In genomic region chr17:71671840-71672546, GRCm38 (mm10) we compare ENCODE assay signal across 10 mouse cellular contexts. TPM values are rescaled to one million over a fixed set of nuclear protein-coding genes. Genes with fewer than 3 reads are reported as not detected.
DNase-seq lines count a peak whose midpoint lies in the region; ATAC-seq and TF ChIP-seq lines count a peak whose summit lies in the region.
"Had no signal": no experiment of that assay in that cellular context is flagged by ENCODE, and none has a peak within 500 bp of the region (broad histone marks: within the 10 kb centered on the region; RNA-seq: fewer than 3 reads in every experiment).

No protein-coding gene starts in this region.

- no peaks in the 10 kb centered on the region for H3K9me3 ChIP-seq in liver, embryonic 14.5 days (ENCODE audit: control insufficient read depth, low read length)

- 47% methylated on average over 17 of the region's 17 CpGs for WGBS in liver, embryonic 14.5 days (ENCODE audit: insufficient replicate concordance)

- peak; percentile 54 for TF ChIP-seq CTCF in liver, embryonic 14.5 days (IDR thresholded peaks at IDR 0.05; ENCODE audit: low read depth)

- no peaks in the 10 kb centered on the region for H3K36me3 ChIP-seq in liver, embryonic 14.5 days (replicated peaks; ENCODE audit: control insufficient read depth, insufficient read depth, low read depth)

- H3K27me3 ChIP-seq in liver, embryonic 14.5 days (ENCODE audit: control insufficient read depth, insufficient read depth, low read length) = no peaks in the 10 kb centered on the region
- H3K27me3 ChIP-seq: Patski had no signal

- peak; percentile 46 for DNase-seq in adrenal gland, postnatal 25 days
- no peak for DNase-seq in adrenal gland, adult 2 months
- peak; percentile 69 for DNase-seq in left cerebral cortex, postnatal 4 days
- no peak for DNase-seq in left cerebral cortex, adult 8-10 months (ENCODE audit: low spot score in 2 of 2)
- DNase-seq in liver, embryonic 14.5 days (ENCODE audit: low read depth in 3 of 3, low spot score in 3 of 3) = peak in 1 of 3 experiments; percentile 9
- peak; percentile 87 for DNase-seq in testis, postnatal 10 days (ENCODE audit: low spot score)
- no peak for DNase-seq in ovary, postnatal 14 days (ENCODE audit: low spot score)

- no peak overlapping the region for H3K4me3 ChIP-seq in liver, embryonic 14.5 days (ENCODE audit: insufficient read depth in 1 of 2, low read depth in 2 of 2, low read length in 2 of 2)
- H3K4me3 ChIP-seq: myocyte had no signal

- intact Hi-C loops in left cerebral cortex, postnatal 4 days (cut with DNase I) = no loop called here

- no peak overlapping the region for H3K4me2 ChIP-seq in liver, embryonic 14.5 days (ENCODE audit: low read depth)

- no peak for TF ChIP-seq EP300 in liver, embryonic 14.5 days (IDR thresholded peaks at IDR 0.05; ENCODE audit: low read depth)

- no peak overlapping the region for H3K9ac ChIP-seq in liver, embryonic 14.5 days (replicated peaks)

- H3K4me1 ChIP-seq in liver, embryonic 14.5 days (replicated peaks; ENCODE audit: control insufficient read depth in 2 of 2, insufficient read depth in 2 of 2, low read length in 1 of 2) = no peaks in the 10 kb centered on the region

- H3K27ac ChIP-seq in liver, embryonic 14.5 days = no peak overlapping the region

- peak; percentile 57 for ATAC-seq in common myeloid progenitor, adult 5-6 weeks (replicated peaks; ENCODE audit: low read depth, poor library complexity, severe bottlenecking)
- no peak for ATAC-seq in liver, embryonic 14.5 days (ENCODE audit: insufficient read depth)
- ATAC-seq: Patski had no signal

RNA-seq across cellular contexts. Expression of gene Togaram2, which starts 1.1 kb away (rescaled TPM):
- 0.09 TPM in 1 of 2 replicates, not detected in the other for total RNA-seq in adrenal gland, postnatal 25 days (2021)
- total RNA-seq in adrenal gland, adult 2 months (2021) = under 1 TPM in 1 of 2 experiments, not detected in 1; 0.07 TPM
- 0.08 TPM in 1 of 2 replicates, not detected in the other for polyA plus RNA-seq in adrenal gland, adult 2 months (2012; rRNA removed)
- 1 to 10 TPM in 1 of 2 experiments, under 1 TPM in 1; 0.86 to 1.8 TPM for total RNA-seq in left cerebral cortex, postnatal 4 days (2021)
- total RNA-seq in left cerebral cortex, adult 8-10 months (2022) = 1 to 10 TPM; 2.7 to 5.0 (median 3.4) TPM
- total RNA-seq in common myeloid progenitor, adult 5-6 weeks (2017) = not detected in 2 replicates
- 0.02 and 0.03 TPM in 2 replicates for polyA plus RNA-seq in liver, embryonic 14.5 days (2012; rRNA removed)
- polyA plus RNA-seq in liver, embryonic 14.5 days (2014; fragmentation: Nextera tagmentation; extraction: Ambion mirVana) = not detected in 2 replicates

RNA-seq across cellular contexts. Expression of gene Wdr43, which starts 56.3 kb away (rescaled TPM):
- total RNA-seq in adrenal gland, postnatal 25 days (2021) = 45.4 and 46.7 TPM in 2 replicates
- 10 to 100 TPM; 39.7 to 86.2 TPM for total RNA-seq in adrenal gland, adult 2 months (2021)
- 2.7 and 3.7 TPM in 2 replicates for polyA plus RNA-seq in adrenal gland, adult 2 months (2012; rRNA removed)
- total RNA-seq in left cerebral cortex, postnatal 4 days (2021) = 10 to 100 TPM; 50.1 to 53.6 TPM
- total RNA-seq in left cerebral cortex, adult 8-10 months (2022) = 10 to 100 TPM; 25.9 to 32.1 (median 29.2) TPM
- total RNA-seq in common myeloid progenitor, adult 5-6 weeks (2017) = 344 and 391 TPM in 2 replicates
- 20.1 and 26.2 TPM in 2 replicates for polyA plus RNA-seq in liver, embryonic 14.5 days (2012; rRNA removed)
- polyA plus RNA-seq in liver, embryonic 14.5 days (2014; fragmentation: Nextera tagmentation; extraction: Ambion mirVana) = 45.5 and 46.3 TPM in 2 replicates

Comparison
In these comparisons a context has a peak if more than half of its experiments do, and no peak if none do; other contexts are left out.
1. DNase-seq: peak in adrenal gland, postnatal 25 days (single experiment), left cerebral cortex, postnatal 4 days (single experiment) and testis, postnatal 10 days (single experiment); none in adrenal gland, adult 2 months (single experiment), left cerebral cortex, adult 8-10 months (0 of 2) and ovary, postnatal 14 days (single experiment).